Mouse (Mus musculus) MEL (cell line): ENCODE data around the gene Tubb4a.

Experiments used
- CTCF ChIP-seq, 3 experiments: IDR thresholded peaks in 2 of 3; conservative IDR thresholded peaks in 1 of 3; 2 replicates each; pipeline ENCODE4 v1.5.1; 2011 to 2012; ENCODE audit warnings: low read length in 3 of 3, low read depth in 2 of 3, mild to moderate bottlenecking in 2 of 3, improper control_type of control experiment in 1 of 3, inconsistent platforms in 1 of 3, mixed read lengths in 1 of 3, moderate library complexity in 1 of 3; ENCODE audit not compliant: control insufficient read depth in 1 of 3, insufficient read depth in 1 of 3, poor library complexity in 1 of 3, severe bottlenecking in 1 of 3
- ELF1 ChIP-seq: IDR thresholded peaks from 2 replicates; pipeline ENCODE4 v1.6.1; 2014; ENCODE audit warnings: low read depth, mild to moderate bottlenecking, inconsistent platforms, low read length, improper control_type of control experiment, moderate library complexity
- GABPA ChIP-seq: IDR thresholded peaks from 2 replicates; pipeline ENCODE4 v1.6.1; 2012; ENCODE audit warnings: low read depth, mild to moderate bottlenecking, inconsistent platforms, low read length, improper control_type of control experiment, moderate library complexity
- GATA1 ChIP-seq: IDR thresholded peaks from 2 replicates; pipeline ENCODE4 v1.6.1; 2011; ENCODE audit warnings: low read depth, low read length, improper control_type of control experiment
- MAX ChIP-seq: IDR thresholded peaks from 2 replicates; pipeline ENCODE4 v1.6.1; 2011; ENCODE audit warnings: low read length, improper control_type of control experiment
- POLR2A ChIP-seq, 2 experiments: IDR thresholded peaks; 2 replicates each; pipeline ENCODE4 v1.6.1; 2011 to 2012; ENCODE audit warnings: low read length in 2 of 2, mild to moderate bottlenecking in 2 of 2, control low read depth in 1 of 2, improper control_type of control experiment in 1 of 2, low read depth in 1 of 2, moderate library complexity in 1 of 2; ENCODE audit not compliant: control insufficient read depth in 1 of 2, insufficient read depth in 1 of 2, poor library complexity in 1 of 2
- POLR2AphosphoS2 ChIP-seq: IDR thresholded peaks from 2 replicates; pipeline ENCODE4 v1.6.1; 2011; ENCODE audit warnings: low read length, improper control_type of control experiment
- TAL1 ChIP-seq: IDR thresholded peaks from 2 replicates; pipeline ENCODE4 v1.6.1; 2012; ENCODE audit warnings: mild to moderate bottlenecking, inconsistent platforms, low read length, moderate library complexity, mixed read lengths
- USF1 ChIP-seq: IDR thresholded peaks from 2 replicates; pipeline ENCODE4 v1.6.1; 2014; ENCODE audit warnings: low read depth, mild to moderate bottlenecking, inconsistent platforms, low read length, improper control_type of control experiment, moderate library complexity
- USF2 ChIP-seq, 2 experiments: IDR thresholded peaks; 2 replicates each; pipeline ENCODE4 v1.6.1; 2011 to 2012; ENCODE audit warnings: improper control_type of control experiment in 2 of 2, low read length in 2 of 2, borderline replicate concordance in 1 of 2, inconsistent platforms in 1 of 2, low read depth in 1 of 2, mild to moderate bottlenecking in 1 of 2; ENCODE audit not compliant: insufficient read depth in 1 of 2
- ZKSCAN1 ChIP-seq: IDR thresholded peaks from 2 replicates; pipeline ENCODE4 v1.6.1; 2012; ENCODE audit warnings: low read depth, mild to moderate bottlenecking, inconsistent platforms, low read length, improper control_type of control experiment, moderate library complexity

DNA sequence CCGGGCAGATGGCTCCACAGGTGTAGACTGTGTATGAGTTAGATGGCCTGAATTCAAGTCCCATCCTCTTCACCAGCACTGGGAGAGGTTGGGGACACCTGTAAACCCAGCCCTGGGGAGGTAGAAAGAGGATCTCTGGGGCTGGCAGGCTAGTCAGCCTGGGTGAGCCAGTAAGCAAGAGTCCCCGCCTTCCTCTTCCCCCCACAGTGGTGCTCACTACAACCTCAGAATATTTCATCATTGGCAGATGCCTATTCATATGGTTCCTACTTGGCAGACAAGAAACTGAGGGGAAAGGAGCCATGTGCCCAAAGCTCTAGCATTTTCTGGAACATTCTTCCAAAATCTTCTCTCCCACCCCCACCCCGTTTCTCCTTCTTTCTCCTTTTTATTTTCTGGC lies 38.8 kb downstream of the Tubb4a start:
- no peak for TF ChIP-seq GABPA
- no peak for TF ChIP-seq TAL1
- TF ChIP-seq POLR2A (IDR thresholded peaks at IDR 0.05; ENCODE audit: control insufficient read depth in 1 of 2, insufficient read depth in 1 of 2, low read depth in 1 of 2, low read length in 2 of 2, poor library complexity in 1 of 2), result no peak
- TF ChIP-seq MAX, result no peak
- TF ChIP-seq ZKSCAN1, result no peak
- no peak for TF ChIP-seq GATA1
- TF ChIP-seq POLR2AphosphoS2, result no peak
- no peak for TF ChIP-seq CTCF (IDR thresholded peaks at IDR 0.05 in 2 of 3, conservative IDR thresholded peaks at IDR 0.05 in 1 of 3; ENCODE audit: control insufficient read depth in 1 of 3, insufficient read depth in 1 of 3, low read depth in 2 of 3, low read length in 3 of 3, poor library complexity in 1 of 3, severe bottlenecking in 1 of 3)
- no peak for TF ChIP-seq USF1
- no peak for TF ChIP-seq USF2 (IDR thresholded peaks at IDR 0.05; ENCODE audit: borderline replicate concordance in 1 of 2, insufficient read depth in 1 of 2, low read depth in 1 of 2, low read length in 2 of 2)
- no peak for TF ChIP-seq ELF1
